Mouse (Mus musculus): ENCODE measurements around the gene Sae1. TPM values are rescaled to one million over a fixed set of nuclear protein-coding genes. Genes with fewer than 3 reads are reported as not detected.

Gene Sae1
- polyA plus RNA-seq, 1 experiment from 2014 or later: 437 TPM

GRCm38 (mm10) chr7:16294346-16294745 is 93.3 kb downstream of the Sae1 start:
- no peak overlapping the region for H3K4me2 ChIP-seq (ENCODE audit: low read depth, low read length, severe bottlenecking)
- no peaks in the 10 kb centered on the region for H3K9me3 ChIP-seq (ENCODE audit: control insufficient read depth, low read length)
- H3K27me3 ChIP-seq (ENCODE audit: control insufficient read depth, insufficient read depth, low read length): no peaks in the 10 kb centered on the region
- H3K36me3 ChIP-seq (ENCODE audit: control insufficient read depth, insufficient read depth, low read length): no peaks in the 10 kb centered on the region
- no peak for DNase-seq (ENCODE audit: low spot score)
- peaks cover 9% of the 10 kb centered on the region for H3K4me1 ChIP-seq (replicated peaks; ENCODE audit: control insufficient read depth, insufficient read depth, low read length)
- no peak overlapping the region for H3K27ac ChIP-seq (ENCODE audit: low read depth, low read length)
- 31% methylated on average over 4 of the region's 4 CpGs for WGBS
- ATAC-seq (replicated peaks; ENCODE audit: low FRiP score): 0 out of 2 replicates have a peak, but pooled peaks have one; percentile 24
- H3K4me3 ChIP-seq (ENCODE audit: low read depth, low read length): no peak overlapping the region; the same call in 1 of the 2 replicates
- H3K9ac ChIP-seq (ENCODE audit: low read length): peak overlapping the region; percentile 7; the same call in 1 of the 2 replicates

DNA sequence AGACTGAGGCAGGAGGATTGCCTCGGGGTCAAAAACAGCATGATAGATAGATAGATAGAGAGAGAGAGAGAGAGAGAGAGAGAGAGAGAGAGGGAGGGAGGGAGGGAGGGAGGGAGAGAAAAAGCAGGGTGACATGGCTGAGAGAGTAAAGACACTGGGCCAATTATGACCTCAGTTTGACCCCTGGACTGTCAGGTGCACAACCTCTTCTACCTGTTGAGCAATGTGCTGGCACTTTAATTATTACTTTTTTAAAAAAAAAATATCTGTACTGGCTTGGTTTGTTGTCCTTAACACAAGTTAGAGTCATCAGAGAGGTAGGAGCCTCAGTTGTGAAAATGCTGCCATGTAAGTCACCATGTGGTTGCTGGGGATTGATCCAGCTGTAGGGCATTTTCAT is 99.8 kb downstream of the Sae1 start:
- 74% methylated on average over 1 of the region's 1 CpGs for WGBS
- no peak overlapping the region for H3K4me2 ChIP-seq (ENCODE audit: low read depth, low read length, severe bottlenecking)
- H3K9me3 ChIP-seq (ENCODE audit: control insufficient read depth, low read length): no peaks in the 10 kb centered on the region
- no peak for ATAC-seq (replicated peaks; ENCODE audit: low FRiP score)
- H3K27me3 ChIP-seq (ENCODE audit: control insufficient read depth, insufficient read depth, low read length): no peaks in the 10 kb centered on the region
- H3K4me3 ChIP-seq (ENCODE audit: low read depth, low read length): no peak overlapping the region
- no peak overlapping the region for H3K27ac ChIP-seq (ENCODE audit: low read depth, low read length)
- H3K4me1 ChIP-seq (replicated peaks; ENCODE audit: control insufficient read depth, insufficient read depth, low read length): peaks cover 5% of the 10 kb centered on the region; the same call in 1 of the 2 replicates
- no peaks in the 10 kb centered on the region for H3K36me3 ChIP-seq (ENCODE audit: control insufficient read depth, insufficient read depth, low read length)
- no peak overlapping the region for H3K9ac ChIP-seq (ENCODE audit: low read length)
- no peak for DNase-seq (ENCODE audit: low spot score)

DNA sequence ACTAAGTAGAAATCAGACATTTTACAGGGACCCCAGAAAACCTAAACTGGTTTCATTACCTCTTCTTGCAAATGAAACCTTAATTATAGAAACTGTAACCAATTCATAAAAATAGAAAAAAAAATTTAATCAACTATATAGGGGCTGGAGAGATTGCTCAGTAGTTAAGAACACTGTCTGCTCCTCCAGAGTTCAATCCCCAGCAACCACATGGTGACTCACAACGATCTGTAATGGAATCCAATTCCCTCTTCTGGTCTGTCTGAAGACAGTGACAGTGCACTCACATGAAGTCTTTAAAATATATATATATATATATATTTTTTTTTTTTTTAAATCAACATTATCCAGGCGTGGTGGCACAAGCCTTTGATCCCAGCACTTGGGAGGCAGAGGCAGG is 100.6 kb downstream of the Sae1 start:
- 90% methylated on average over 2 of the region's 2 CpGs for WGBS
- H3K36me3 ChIP-seq (ENCODE audit: control insufficient read depth, insufficient read depth, low read length): no peaks in the 10 kb centered on the region
- no peaks in the 10 kb centered on the region for H3K9me3 ChIP-seq (ENCODE audit: control insufficient read depth, low read length)
- H3K4me1 ChIP-seq (replicated peaks; ENCODE audit: control insufficient read depth, insufficient read depth, low read length): peaks cover 5% of the 10 kb centered on the region; the same call in 1 of the 2 replicates
- H3K27me3 ChIP-seq (ENCODE audit: control insufficient read depth, insufficient read depth, low read length): no peaks in the 10 kb centered on the region
- H3K27ac ChIP-seq (ENCODE audit: low read depth, low read length): no peak overlapping the region
- DNase-seq (ENCODE audit: low spot score) (no peak), ATAC-seq (replicated peaks; ENCODE audit: low FRiP score) (no peak)
- H3K9ac ChIP-seq (ENCODE audit: low read length): peak overlapping the region; percentile 80
- H3K4me2 ChIP-seq (ENCODE audit: low read depth, low read length, severe bottlenecking): peak overlapping the region; percentile 54; the same call in 1 of the 2 replicates
- H3K4me3 ChIP-seq (ENCODE audit: low read depth, low read length): peak overlapping the region; percentile 68; the same call in 1 of the 2 replicates

GRCm38 (mm10) chr7:16286026-16286961 is 101.3 kb downstream of the Sae1 start, which contains the start of gene Ccdc9:
Gene Ccdc9 (minus strand): TSS chr7:16286795.
- Histone ChIP-seq H3K36me3 (ENCODE audit: control insufficient read depth, insufficient read depth, low read length) (peaks cover 2% of the 10 kb centered on the region; the same call in 1 of the 2 replicates), H3K9me3 (ENCODE audit: control insufficient read depth, low read length) (no peaks in the 10 kb centered on the region), H3K9ac (ENCODE audit: low read length) (peak within 1 kb of the TSS; percentile 80), H3K4me1 (replicated peaks; ENCODE audit: control insufficient read depth, insufficient read depth, low read length) (peaks cover 5% of the 10 kb centered on the region; the same call in 1 of the 2 replicates), H3K4me2 (ENCODE audit: low read depth, low read length, severe bottlenecking) (peak within 1 kb of the TSS; percentile 54), H3K4me3 (ENCODE audit: low read depth, low read length) (peak within 1 kb of the TSS; percentile 68), H3K27me3 (ENCODE audit: control insufficient read depth, insufficient read depth, low read length) (no peaks in the 10 kb centered on the region), H3K27ac (ENCODE audit: low read depth, low read length) (peak within 1 kb of the TSS; percentile 89)
- WGBS: under 1% methylated on average over 68 of the region's 70 CpGs
- DNase-seq (ENCODE audit: low spot score): peak; percentile 100
- peak; percentile 93 for ATAC-seq (replicated peaks; ENCODE audit: low FRiP score)

DNA sequence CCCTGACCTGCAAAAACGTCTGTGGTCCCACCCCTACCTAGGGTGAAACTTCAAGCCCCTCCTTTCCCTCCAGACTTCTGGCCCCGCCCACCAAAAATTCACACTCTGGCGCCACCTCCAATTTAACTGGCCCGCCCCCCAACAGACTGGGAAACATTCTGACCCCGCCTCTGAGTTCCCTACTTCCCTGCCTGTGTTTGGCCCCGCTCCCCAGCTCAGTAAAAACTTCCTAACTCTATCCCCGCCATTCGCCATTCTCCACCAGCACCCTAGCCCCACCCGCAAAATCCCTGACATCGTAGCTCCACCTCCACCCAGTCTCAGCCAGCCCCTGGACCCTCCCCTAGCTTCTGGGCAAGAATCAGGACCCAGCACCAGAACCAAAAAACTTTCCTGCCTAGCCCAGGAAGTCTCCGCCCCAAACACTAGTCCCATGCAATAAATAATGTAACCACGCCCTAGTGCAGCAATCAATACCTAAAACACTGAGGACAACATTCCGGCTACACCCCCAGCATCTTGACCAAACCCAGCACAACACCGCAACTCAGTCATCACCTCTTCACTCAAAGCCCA is 102.1 kb downstream of the Sae1 start:
- Histone ChIP-seq H3K27me3 (ENCODE audit: control insufficient read depth, insufficient read depth, low read length) (no peaks in the 10 kb centered on the region), H3K4me1 (replicated peaks; ENCODE audit: control insufficient read depth, insufficient read depth, low read length) (peaks cover 5% of the 10 kb centered on the region; the same call in 1 of the 2 replicates), H3K27ac (ENCODE audit: low read depth, low read length) (no peak overlapping the region), H3K9me3 (ENCODE audit: control insufficient read depth, low read length) (no peaks in the 10 kb centered on the region), H3K4me2 (ENCODE audit: low read depth, low read length, severe bottlenecking) (peak overlapping the region; percentile 54), H3K4me3 (ENCODE audit: low read depth, low read length) (peak overlapping the region; percentile 68), H3K9ac (ENCODE audit: low read length) (no peak overlapping the region), H3K36me3 (ENCODE audit: control insufficient read depth, insufficient read depth, low read length) (peaks cover 4% of the 10 kb centered on the region; the same call in 1 of the 2 replicates)
- peak; percentile 73 for DNase-seq (ENCODE audit: low spot score)
- 5% methylated on average over 14 of the region's 14 CpGs for WGBS
- peak; percentile 72 for ATAC-seq (replicated peaks; ENCODE audit: low FRiP score)

GRCm38 (mm10) chr7:16284904-16285303 is 102.7 kb downstream of the Sae1 start:
- peaks cover 5% of the 10 kb centered on the region; the same call in 1 of the 2 replicates for H3K36me3 ChIP-seq (ENCODE audit: control insufficient read depth, insufficient read depth, low read length)
- 0 out of 2 replicates have a peak overlapping the region, but pooled peaks have one; percentile 68 for H3K4me3 ChIP-seq (ENCODE audit: low read depth, low read length)
- no peak overlapping the region for H3K27ac ChIP-seq (ENCODE audit: low read depth, low read length)
- ATAC-seq (replicated peaks; ENCODE audit: low FRiP score) (no peak), DNase-seq (ENCODE audit: low spot score) (no peak)
- 80% methylated on average over 9 of the region's 9 CpGs for WGBS
- H3K9ac ChIP-seq (ENCODE audit: low read length): no peak overlapping the region
- no peak overlapping the region for H3K4me2 ChIP-seq (ENCODE audit: low read depth, low read length, severe bottlenecking)
- no peaks in the 10 kb centered on the region for H3K27me3 ChIP-seq (ENCODE audit: control insufficient read depth, insufficient read depth, low read length)
- H3K4me1 ChIP-seq (replicated peaks; ENCODE audit: control insufficient read depth, insufficient read depth, low read length): peaks cover 5% of the 10 kb centered on the region; the same call in 1 of the 2 replicates
- no peaks in the 10 kb centered on the region for H3K9me3 ChIP-seq (ENCODE audit: control insufficient read depth, low read length)

- H3K9me3 ChIP-seq (ENCODE audit: control insufficient read depth, low read length): no peaks in the 10 kb centered on the region
- no peak overlapping the region for H3K4me2 ChIP-seq (ENCODE audit: low read depth, low read length, severe bottlenecking)
- WGBS: 91% methylated on average over 8 of the region's 8 CpGs
- H3K9ac ChIP-seq (ENCODE audit: low read length): no peak overlapping the region
- no peaks in the 10 kb centered on the region for H3K27me3 ChIP-seq (ENCODE audit: control insufficient read depth, insufficient read depth, low read length)
- peaks cover 5% of the 10 kb centered on the region; the same call in 1 of the 2 replicates for H3K4me1 ChIP-seq (replicated peaks; ENCODE audit: control insufficient read depth, insufficient read depth, low read length)
- ATAC-seq (replicated peaks; ENCODE audit: low FRiP score) (no peak), DNase-seq (ENCODE audit: low spot score) (no peak)
- H3K36me3 ChIP-seq (ENCODE audit: control insufficient read depth, insufficient read depth, low read length): peaks cover 5% of the 10 kb centered on the region; the same call in 1 of the 2 replicates
- H3K4me3 ChIP-seq (ENCODE audit: low read depth, low read length): no peak overlapping the region
- no peak overlapping the region for H3K27ac ChIP-seq (ENCODE audit: low read depth, low read length)
Measured at GRCm38 (mm10) chr7:16284001-16284400, 103.6 kb downstream of the Sae1 start.

DNA sequence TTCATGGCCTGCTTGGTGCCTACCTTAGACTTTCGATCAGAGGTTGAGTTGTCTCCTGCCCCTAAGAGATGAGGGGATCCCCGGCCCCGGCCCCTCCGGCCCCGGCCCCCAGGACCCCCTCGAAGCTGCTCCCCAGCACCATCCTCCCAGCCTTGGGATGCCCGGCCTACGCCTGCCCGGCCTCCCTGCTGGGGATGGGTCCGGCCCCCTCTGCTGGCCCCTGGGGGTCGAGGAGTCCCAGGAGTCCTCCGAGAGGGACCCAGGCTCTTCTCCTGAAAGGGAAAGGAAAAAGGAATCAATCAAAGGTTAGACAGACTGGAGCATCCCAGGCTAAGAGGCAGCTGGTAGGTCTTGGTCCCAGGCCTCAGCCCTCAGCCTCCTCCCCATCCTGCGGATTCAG is 105.3 kb downstream of the Sae1 start:
- no peak for ATAC-seq (replicated peaks; ENCODE audit: low FRiP score)
- no peak overlapping the region for H3K9ac ChIP-seq (ENCODE audit: low read length)
- no peak overlapping the region for H3K27ac ChIP-seq (ENCODE audit: low read depth, low read length)
- no peak for DNase-seq (ENCODE audit: low spot score)
- peaks cover 5% of the 10 kb centered on the region; the same call in 1 of the 2 replicates for H3K4me1 ChIP-seq (replicated peaks; ENCODE audit: control insufficient read depth, insufficient read depth, low read length)
- H3K36me3 ChIP-seq (ENCODE audit: control insufficient read depth, insufficient read depth, low read length): peaks cover 5% of the 10 kb centered on the region; the same call in 1 of the 2 replicates
- H3K27me3 ChIP-seq (ENCODE audit: control insufficient read depth, insufficient read depth, low read length): no peaks in the 10 kb centered on the region
- no peak overlapping the region for H3K4me2 ChIP-seq (ENCODE audit: low read depth, low read length, severe bottlenecking)
- H3K4me3 ChIP-seq (ENCODE audit: low read depth, low read length): no peak overlapping the region
- WGBS: 95% methylated on average over 13 of the region's 13 CpGs
- no peaks in the 10 kb centered on the region for H3K9me3 ChIP-seq (ENCODE audit: control insufficient read depth, low read length)
